Mouse (Mus musculus): ENCODE data around the gene Rbmxl2.

Rbmxl2 gene

GRCm38 (mm10) chr7:107209204-107209860 is at the start of gene Rbmxl2:
TSS of gene Rbmxl2 (plus strand) at chr7:107209445.
- DNase-seq: peak; percentile 4

- no peak for DNase-seq
Measured at GRCm38 (mm10) chr7:107166690-107167089, 42.6 kb upstream of the Rbmxl2 start, which contains the start of gene Nlrp14. TSS of gene Nlrp14 (plus strand) at chr7:107166990.

GRCm38 (mm10) chr7:107180406-107180805 is 28.8 kb upstream of the Rbmxl2 start:
- DNase-seq: no peak

- no peak for DNase-seq
Measured at GRCm38 (mm10) chr7:107201817-107202216, 7.4 kb upstream of the Rbmxl2 start.

- DNase-seq: no peak
Measured at GRCm38 (mm10) chr7:107207843-107208242, 1.4 kb upstream of the Rbmxl2 start.

GRCm38 (mm10) chr7:107210126-107210576 is 906 bp downstream of the Rbmxl2 start:
- DNase-seq: peak; percentile 11

- DNase-seq: peak; percentile 44
Measured at GRCm38 (mm10) chr7:107215723-107216122, 6.5 kb downstream of the Rbmxl2 start.

- DNase-seq: no peak
Measured at GRCm38 (mm10) chr7:107216845-107217244, 7.6 kb downstream of the Rbmxl2 start.

- no peak for DNase-seq
Measured at GRCm38 (mm10) chr7:107236854-107237253, 27.6 kb downstream of the Rbmxl2 start.

GRCm38 (mm10) chr7:107237498-107237897 is 28.3 kb downstream of the Rbmxl2 start:
- no peak for DNase-seq

- no peak for DNase-seq
Measured at GRCm38 (mm10) chr7:107241371-107241883, 32.2 kb downstream of the Rbmxl2 start.

- DNase-seq: no peak
Measured at GRCm38 (mm10) chr7:107250211-107250985, 41.2 kb downstream of the Rbmxl2 start.

- DNase-seq: no peak
Measured at GRCm38 (mm10) chr7:107253355-107253754, 44.1 kb downstream of the Rbmxl2 start.

- DNase-seq: no peak
Measured at GRCm38 (mm10) chr7:107259936-107260335, 50.7 kb downstream of the Rbmxl2 start.
